Mouse (Mus musculus): Measurements from ENCODE around the gene Crybg3. TPM values are rescaled to one million over a fixed set of nuclear protein-coding genes. Genes with fewer than 3 reads are reported as not detected.
A peak's percentile ranks its signal among the peaks of the same experiment; 100 is the strongest.

The Crybg3 gene
- polyA plus RNA-seq (2014; fragmentation: Nextera tagmentation; extraction: Ambion mirVana): 1.5 and 1.8 TPM in 2 replicates

DNA sequence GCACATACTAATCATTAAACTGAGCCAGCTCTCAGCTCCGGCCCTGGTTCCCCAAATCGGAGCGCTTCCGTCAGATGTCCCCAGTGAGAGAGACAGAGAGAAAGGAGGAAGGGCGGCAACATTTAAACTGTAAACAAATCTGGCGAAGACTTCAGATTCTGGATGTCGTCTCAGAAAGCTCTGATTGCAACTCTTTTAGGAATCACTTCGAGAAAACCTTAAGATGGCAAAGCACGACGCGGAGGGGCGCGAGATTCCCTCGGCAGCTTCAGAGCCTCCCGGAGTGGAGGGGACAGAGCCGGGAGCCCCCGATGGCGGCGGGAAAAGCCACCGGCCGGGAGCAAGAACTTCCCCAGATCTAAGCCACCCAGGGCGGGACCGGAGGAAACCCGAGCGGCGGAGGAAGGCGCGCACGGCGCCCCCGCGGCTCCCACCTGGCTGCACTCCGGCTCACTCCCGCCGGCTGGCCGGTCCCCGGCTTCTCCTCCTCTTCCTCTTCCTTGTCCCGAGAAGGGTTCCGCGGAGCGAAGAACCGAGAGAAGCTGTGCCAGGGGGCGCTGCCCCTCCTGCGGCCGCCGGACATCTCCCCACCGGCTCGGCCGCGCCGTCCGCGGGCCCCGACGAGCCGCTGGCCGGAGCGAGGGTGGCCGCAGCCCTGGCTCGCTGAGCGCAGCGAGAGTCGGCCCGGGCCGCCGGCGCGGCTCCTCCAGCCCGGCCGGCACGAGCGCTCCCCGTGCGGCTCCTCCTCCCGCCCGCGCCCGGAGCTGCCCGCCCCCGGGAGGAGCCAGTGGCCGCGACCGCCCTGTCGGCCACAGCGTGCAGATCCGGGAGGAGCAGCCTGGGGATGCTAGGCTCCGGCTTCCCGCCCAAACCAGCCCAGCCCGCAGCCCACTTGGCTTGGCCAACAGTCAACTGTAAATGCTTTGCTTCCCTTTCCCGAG lies at the start of gene Crybg3:
Gene Crybg3, minus strand, starts transcription at position 669 of the 941 bp plus-strand sequence.
- H3K4me1 ChIP-seq (ENCODE audit: control insufficient read depth, insufficient read depth, low read length): peaks cover 7% of the 10 kb centered on the region

DNA sequence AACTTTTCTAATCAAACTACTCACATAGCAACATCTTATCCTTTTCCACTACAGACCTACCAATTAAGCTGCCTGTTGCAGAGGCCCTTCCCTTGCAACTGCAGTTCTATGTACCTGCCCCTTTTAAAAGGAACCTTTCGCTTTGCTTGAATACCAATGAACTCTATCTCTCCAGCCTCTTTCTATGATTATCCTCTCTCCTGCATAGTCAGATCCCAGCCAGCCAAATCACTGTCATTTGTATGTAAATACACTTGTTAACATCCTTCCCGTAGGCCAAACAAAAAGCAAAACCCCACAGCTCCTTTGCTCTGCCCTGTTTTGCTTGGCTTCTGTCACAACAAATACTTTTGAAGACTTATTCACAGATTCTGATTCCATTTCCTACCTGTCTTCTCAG lies 43.0 kb upstream of the Crybg3 start:
- Histone ChIP-seq H3K9ac (ENCODE audit: low read length) (no peak overlapping the region), H3K36me3 (ENCODE audit: control insufficient read depth, insufficient read depth, low read length) (no peaks in the 10 kb centered on the region), H3K4me1 (ENCODE audit: control insufficient read depth, insufficient read depth, low read length) (no peaks in the 10 kb centered on the region; the same call in 1 of the 2 replicates), H3K4me2 (ENCODE audit: low read length) (no peak overlapping the region), H3K27ac (ENCODE audit: low read depth, low read length) (no peak overlapping the region), H3K27me3 (replicated peaks; ENCODE audit: control insufficient read depth, insufficient read depth, low read length) (no peaks in the 10 kb centered on the region), H3K4me3 (ENCODE audit: low read depth, low read length) (no peak overlapping the region), H3K9me3 (replicated peaks; ENCODE audit: control insufficient read depth, low read length) (no peaks in the 10 kb centered on the region)
- no peak for ATAC-seq
- WGBS: 43% methylated on average over 2 of the region's 2 CpGs
- DNase-seq (ENCODE audit: low spot score): no peak

More for the DNA sequence above, at the start of gene Crybg3:
- peak within 1 kb of the TSS; percentile 77 for H3K9ac ChIP-seq (ENCODE audit: low read length)
- H3K9me3 ChIP-seq (replicated peaks; ENCODE audit: control insufficient read depth, low read length): no peaks in the 10 kb centered on the region
- peak within 1 kb of the TSS; percentile 24; the same call in 1 of the 2 replicates for H3K27ac ChIP-seq (ENCODE audit: low read depth, low read length)
- H3K4me3 ChIP-seq (ENCODE audit: low read depth, low read length): peak within 1 kb of the TSS; percentile 65
- peak within 1 kb of the TSS; percentile 93 for H3K4me2 ChIP-seq (ENCODE audit: low read length)
- H3K27me3 ChIP-seq (replicated peaks; ENCODE audit: control insufficient read depth, insufficient read depth, low read length): no peaks in the 10 kb centered on the region
- no peaks in the 10 kb centered on the region for H3K36me3 ChIP-seq (ENCODE audit: control insufficient read depth, insufficient read depth, low read length)
- under 1% methylated on average over 81 of the region's 90 CpGs for WGBS
- DNase-seq (ENCODE audit: low spot score): peak; percentile 66
- ATAC-seq: peak; percentile 88

GRCm38 (mm10) chr16:59639985-59640384 lies 39.2 kb upstream of the Crybg3 start:
- Histone ChIP-seq H3K4me3 (ENCODE audit: low read depth, low read length) (0 out of 2 replicates have a peak overlapping the region, but pooled peaks have one; percentile 73), H3K4me1 (ENCODE audit: control insufficient read depth, insufficient read depth, low read length) (peaks cover 4% of the 10 kb centered on the region), H3K9ac (ENCODE audit: low read length) (no peak overlapping the region), H3K9me3 (replicated peaks; ENCODE audit: control insufficient read depth, low read length) (no peaks in the 10 kb centered on the region), H3K27me3 (replicated peaks; ENCODE audit: control insufficient read depth, insufficient read depth, low read length) (no peaks in the 10 kb centered on the region), H3K36me3 (ENCODE audit: control insufficient read depth, insufficient read depth, low read length) (no peaks in the 10 kb centered on the region), H3K27ac (ENCODE audit: low read depth, low read length) (no peak overlapping the region), H3K4me2 (ENCODE audit: low read length) (peak overlapping the region; percentile 69; the same call in 1 of the 2 replicates)
- DNase-seq (ENCODE audit: low spot score) (no peak), ATAC-seq (no peak)
- 89% methylated on average over 3 of the region's 3 CpGs for WGBS

DNA sequence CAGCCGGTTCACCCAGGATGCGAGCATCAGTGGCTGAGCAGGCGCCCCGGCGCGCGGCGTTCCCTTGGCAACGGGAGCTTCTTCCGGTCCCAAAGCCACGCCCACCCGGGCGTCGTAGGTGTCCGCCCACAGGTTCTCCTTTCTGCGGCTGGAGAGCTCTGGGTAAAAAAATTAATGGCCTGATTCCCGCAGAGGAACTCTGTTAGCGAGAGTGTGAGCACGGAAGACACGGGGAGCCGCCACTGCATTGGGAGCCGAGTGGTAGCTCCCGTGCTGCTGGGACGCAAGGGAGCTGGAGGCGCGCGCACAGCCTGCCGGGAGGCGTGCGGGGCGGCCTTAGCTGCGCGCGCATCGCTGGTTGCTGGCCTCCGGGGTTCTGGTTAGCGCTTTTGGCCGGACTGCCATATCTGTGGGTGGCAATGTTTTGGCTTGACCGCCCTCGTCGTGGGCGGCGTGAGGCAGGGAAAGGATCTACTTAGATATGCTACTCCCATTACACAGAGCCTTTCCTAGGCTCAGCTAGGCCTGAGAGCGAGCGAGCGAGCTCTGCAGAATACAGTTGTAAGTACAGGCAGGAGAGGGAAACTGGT lies 38.4 kb upstream of the Crybg3 start, which contains the start of gene Arl6:
Gene Arl6, minus strand, starts transcription at position 290 of the 590 bp plus-strand sequence.
- ATAC-seq (peak; percentile 98), DNase-seq (ENCODE audit: low spot score) (peak; percentile 98)
- peak within 1 kb of the TSS; percentile 79 for H3K9ac ChIP-seq (ENCODE audit: low read length)
- H3K27me3 ChIP-seq (replicated peaks; ENCODE audit: control insufficient read depth, insufficient read depth, low read length): no peaks in the 10 kb centered on the region
- peaks cover 4% of the 10 kb centered on the region for H3K4me1 ChIP-seq (ENCODE audit: control insufficient read depth, insufficient read depth, low read length)
- WGBS: under 1% methylated on average over 46 of the region's 46 CpGs
- H3K27ac ChIP-seq (ENCODE audit: low read depth, low read length): peak within 1 kb of the TSS; percentile 99
- H3K9me3 ChIP-seq (replicated peaks; ENCODE audit: control insufficient read depth, low read length): no peaks in the 10 kb centered on the region
- no peaks in the 10 kb centered on the region for H3K36me3 ChIP-seq (ENCODE audit: control insufficient read depth, insufficient read depth, low read length)
- H3K4me2 ChIP-seq (ENCODE audit: low read length): peak within 1 kb of the TSS; percentile 69
- H3K4me3 ChIP-seq (ENCODE audit: low read depth, low read length): peak within 1 kb of the TSS; percentile 73

GRCm38 (mm10) chr16:59634598-59634997 lies 33.8 kb upstream of the Crybg3 start:
- no peak for ATAC-seq
- DNase-seq (ENCODE audit: low spot score): no peak
- WGBS: 77% methylated on average over 2 of the region's 2 CpGs

GRCm38 (mm10) chr16:59621554-59621953 lies 20.8 kb upstream of the Crybg3 start:
- Histone ChIP-seq H3K27ac (ENCODE audit: low read depth, low read length) (no peak overlapping the region), H3K9ac (ENCODE audit: low read length) (no peak overlapping the region), H3K4me1 (ENCODE audit: control insufficient read depth, insufficient read depth, low read length) (no peaks in the 10 kb centered on the region), H3K4me3 (ENCODE audit: low read depth, low read length) (no peak overlapping the region), H3K4me2 (ENCODE audit: low read length) (no peak overlapping the region), H3K36me3 (ENCODE audit: control insufficient read depth, insufficient read depth, low read length) (no peaks in the 10 kb centered on the region), H3K9me3 (replicated peaks; ENCODE audit: control insufficient read depth, low read length) (no peaks in the 10 kb centered on the region), H3K27me3 (replicated peaks; ENCODE audit: control insufficient read depth, insufficient read depth, low read length) (no peaks in the 10 kb centered on the region)
- WGBS: 98% methylated on average over 2 of the region's 2 CpGs
- DNase-seq (ENCODE audit: low spot score) (no peak), ATAC-seq (no peak)

More at GRCm38 (mm10) chr16:59634598-59634997, 33.8 kb upstream of the Crybg3 start:
- Histone ChIP-seq H3K4me1 (ENCODE audit: control insufficient read depth, insufficient read depth, low read length) (peaks cover 4% of the 10 kb centered on the region), H3K9me3 (replicated peaks; ENCODE audit: control insufficient read depth, low read length) (no peaks in the 10 kb centered on the region), H3K36me3 (ENCODE audit: control insufficient read depth, insufficient read depth, low read length) (peaks cover 4% of the 10 kb centered on the region; the same call in 1 of the 2 replicates), H3K9ac (ENCODE audit: low read length) (no peak overlapping the region), H3K4me3 (ENCODE audit: low read depth, low read length) (no peak overlapping the region), H3K27ac (ENCODE audit: low read depth, low read length) (no peak overlapping the region), H3K27me3 (replicated peaks; ENCODE audit: control insufficient read depth, insufficient read depth, low read length) (no peaks in the 10 kb centered on the region), H3K4me2 (ENCODE audit: low read length) (no peak overlapping the region)

- DNase-seq (ENCODE audit: low spot score): peak; percentile 83
- Histone ChIP-seq H3K36me3 (ENCODE audit: control insufficient read depth, insufficient read depth, low read length) (no peaks in the 10 kb centered on the region), H3K27ac (ENCODE audit: low read depth, low read length) (no peak overlapping the region), H3K9me3 (replicated peaks; ENCODE audit: control insufficient read depth, low read length) (no peaks in the 10 kb centered on the region), H3K4me1 (ENCODE audit: control insufficient read depth, insufficient read depth, low read length) (no peaks in the 10 kb centered on the region), H3K4me2 (ENCODE audit: low read length) (no peak overlapping the region), H3K9ac (ENCODE audit: low read length) (no peak overlapping the region), H3K4me3 (ENCODE audit: low read depth, low read length) (no peak overlapping the region), H3K27me3 (replicated peaks; ENCODE audit: control insufficient read depth, insufficient read depth, low read length) (no peaks in the 10 kb centered on the region)
- ATAC-seq: peak; percentile 71
- 44% methylated on average over 3 of the region's 3 CpGs for WGBS
These were observed 16.4 kb upstream of the Crybg3 start for GRCm38 (mm10) chr16:59617167-59617566.

- ATAC-seq (no peak), DNase-seq (ENCODE audit: low spot score) (no peak)
- H3K9me3 ChIP-seq (replicated peaks; ENCODE audit: control insufficient read depth, low read length): no peaks in the 10 kb centered on the region
- H3K27me3 ChIP-seq (replicated peaks; ENCODE audit: control insufficient read depth, insufficient read depth, low read length): no peaks in the 10 kb centered on the region
- no peaks in the 10 kb centered on the region for H3K36me3 ChIP-seq (ENCODE audit: control insufficient read depth, insufficient read depth, low read length)
- no peak overlapping the region for H3K27ac ChIP-seq (ENCODE audit: low read depth, low read length)
- no peak overlapping the region for H3K4me3 ChIP-seq (ENCODE audit: low read depth, low read length)
- no peaks in the 10 kb centered on the region for H3K4me1 ChIP-seq (ENCODE audit: control insufficient read depth, insufficient read depth, low read length)
- no peak overlapping the region for H3K9ac ChIP-seq (ENCODE audit: low read length)
- 85% methylated on average over 3 of the region's 3 CpGs for WGBS
- no peak overlapping the region for H3K4me2 ChIP-seq (ENCODE audit: low read length)
These were observed 14.9 kb upstream of the Crybg3 start for GRCm38 (mm10) chr16:59615675-59616074.

Data from forebrain, embryonic 14.5 days (tissue).